Mouse (Mus musculus) heart, postnatal 36 days (tissue): Measurements from ENCODE around the gene U2af2. TPM values are rescaled to one million over a fixed set of nuclear protein-coding genes. Genes with fewer than 3 reads are reported as not detected.

ENCODE experiments used
- DNase-seq, 2 experiments: peaks; one replicate each; pipeline ENCODE4 v3.0.0; 2021 to 2022
- intact Hi-C: fragments of 180-260 bp; cut with DNase I; formaldehyde crosslinking; loops from one replicate; pipeline ENCODE4 v1.15.1; 2025
- total RNA-seq, 2 experiments: library from RNA; stranded (reverse); gene quantifications; 2 replicates each; pipeline ENCODE4 v1.2.3; 2021

Gene U2af2
- total RNA-seq, 2 experiments from 2014 or later: 62.4 to 70.8 TPM

GRCm38 (mm10) chr7:5035628-5036027 is 26.3 kb upstream of the U2af2 start:
- DNase-seq: no peak
- intact Hi-C loops: loop anchor here (2.0 kb wide), 1 partner anchor 13 kb away; no protein-coding TSS in a partner anchor

DNA sequence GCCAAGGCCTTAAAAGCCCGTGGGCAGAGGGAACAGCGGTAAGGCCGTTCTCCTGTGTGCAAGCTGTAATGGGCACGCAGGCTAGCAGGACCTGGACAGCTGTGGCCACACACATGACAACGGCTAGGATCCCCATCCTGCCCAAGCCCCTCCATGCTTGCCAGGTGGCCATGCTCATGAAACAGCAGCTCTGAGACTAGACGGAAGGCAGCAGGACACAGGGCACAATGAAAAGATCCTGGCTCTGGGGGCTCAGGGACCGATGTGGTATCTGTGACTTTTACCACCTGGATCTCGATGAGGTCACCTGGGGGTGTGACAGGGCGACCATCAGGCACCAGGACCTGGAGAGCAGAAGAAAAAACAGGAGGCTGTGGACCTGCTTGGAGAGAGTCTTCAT is 25.8 kb upstream of the U2af2 start:
- no peak for DNase-seq
- intact Hi-C loops: loop anchor here (2.0 kb wide), 1 partner anchor 13 kb away; no protein-coding TSS in a partner anchor

DNA sequence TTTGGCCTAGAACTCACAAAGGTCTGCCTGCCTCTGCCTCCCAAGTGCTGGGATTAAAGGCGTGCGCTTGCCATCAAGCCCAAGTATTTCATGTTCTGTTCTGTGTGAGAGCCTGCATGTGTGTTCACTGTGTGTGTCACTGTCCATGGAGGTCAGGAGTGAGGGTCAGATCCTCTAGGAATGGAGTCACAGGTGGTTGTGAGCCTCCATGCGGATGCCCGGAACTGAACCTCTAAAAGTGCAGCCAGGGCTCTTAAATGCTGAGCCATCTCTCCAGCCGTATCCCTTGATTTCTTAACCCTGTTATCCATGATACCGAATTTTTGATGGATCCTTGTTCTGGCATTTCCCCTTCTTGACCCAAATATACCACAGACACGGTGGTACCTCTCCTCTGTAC is 24.9 kb upstream of the U2af2 start:
- no peak for DNase-seq
- intact Hi-C loops: loop anchor here (2.0 kb wide), 1 partner anchor 14 kb away; no protein-coding TSS in a partner anchor

DNA sequence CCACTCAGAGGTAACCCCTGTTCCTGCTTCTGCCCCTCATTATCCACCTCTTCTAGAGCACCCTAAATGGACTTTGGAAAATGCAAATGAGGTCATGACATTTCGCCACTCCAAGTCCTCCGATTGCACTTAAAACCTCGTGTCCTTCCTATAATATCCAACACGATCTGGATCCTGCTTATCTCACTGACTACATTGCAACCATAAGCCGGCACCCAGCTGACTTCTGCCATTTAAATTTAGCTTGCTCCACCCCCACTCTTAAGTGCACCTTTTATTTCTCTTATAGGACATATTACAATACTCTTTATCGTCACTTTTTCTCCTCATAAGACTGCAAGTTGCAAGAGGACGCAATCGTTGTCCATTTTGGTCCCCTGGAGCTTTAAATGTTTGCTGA is 24.5 kb upstream of the U2af2 start:
- intact Hi-C loops: loop anchor here (2.0 kb wide), 1 partner anchor 15 kb away; no protein-coding TSS in a partner anchor
- no peak for DNase-seq

DNA sequence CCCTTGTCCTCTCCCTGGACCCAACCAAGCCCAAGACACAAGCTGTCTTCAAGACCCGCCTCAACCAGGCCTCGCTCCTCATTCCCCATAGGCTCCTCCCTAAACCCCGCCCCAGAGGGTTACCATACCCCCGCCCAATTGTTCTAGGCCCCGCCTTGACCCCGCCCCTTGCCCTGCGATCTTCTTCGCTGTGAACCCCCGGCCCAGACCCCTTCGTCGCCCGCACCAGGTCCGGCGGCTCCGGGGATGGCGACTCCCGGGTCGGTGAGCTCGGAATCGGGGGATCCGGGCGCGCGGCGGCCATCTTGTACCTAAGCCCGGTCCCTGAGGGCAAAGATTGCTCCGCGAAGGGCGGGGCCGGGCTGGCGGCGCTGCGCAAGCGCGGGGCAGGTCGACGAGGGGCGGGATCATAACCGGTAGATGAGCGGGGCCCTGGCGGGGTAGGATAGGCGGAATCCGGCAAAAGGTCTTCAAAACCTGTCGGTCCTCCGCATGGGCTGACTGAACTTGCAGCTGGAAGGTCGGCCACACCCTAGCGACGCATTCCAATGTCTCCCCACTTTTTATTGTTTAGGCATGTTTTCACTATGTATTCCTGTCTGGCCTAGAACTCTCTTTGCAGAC is 23.7 kb upstream of the U2af2 start, which contains the start of gene Zfp784:
Zfp784 (minus strand) TSS at position 338 of the 624 bp plus-strand sequence.
- DNase-seq: peak; percentile 92 to 98
- intact Hi-C loops: no loop called here

GRCm38 (mm10) chr7:5038940-5039339 is 23.0 kb upstream of the U2af2 start:
- intact Hi-C loops: no loop called here

DNA sequence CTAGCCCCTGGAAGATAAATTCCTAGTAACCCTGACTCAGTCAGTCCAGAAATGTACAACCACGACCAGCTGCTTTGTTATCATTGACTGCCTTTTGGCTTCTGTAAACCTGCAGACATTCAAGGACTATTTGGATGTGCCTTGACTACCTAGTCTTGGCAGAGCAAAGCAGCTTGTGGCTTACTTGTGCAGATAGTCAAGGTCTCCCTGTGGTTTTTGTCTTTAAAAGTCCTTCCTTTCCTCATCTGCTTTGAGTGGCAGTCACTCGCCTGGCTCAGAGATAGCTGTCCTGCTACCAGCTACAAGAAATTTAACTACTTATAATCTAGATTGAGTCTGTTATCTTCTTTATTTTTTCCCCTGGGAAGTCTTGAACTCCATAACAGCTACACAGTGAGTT is 17.0 kb upstream of the U2af2 start:
- DNase-seq: no peak
- intact Hi-C loops: loop anchor here (10.0 kb wide), 2 partner anchors 230 to 490 kb away; partner anchors contain the start of gene Ube2s

More at GRCm38 (mm10) chr7:5038940-5039339, 23.0 kb upstream of the U2af2 start:
- no peak for DNase-seq

- intact Hi-C loops: loop anchor here (10.0 kb wide), 2 partner anchors 231 to 491 kb away; partner anchors contain the start of gene Ube2s
- DNase-seq: no peak
Observed at GRCm38 (mm10) chr7:5046112-5046511, 15.8 kb upstream of the U2af2 start.

DNA sequence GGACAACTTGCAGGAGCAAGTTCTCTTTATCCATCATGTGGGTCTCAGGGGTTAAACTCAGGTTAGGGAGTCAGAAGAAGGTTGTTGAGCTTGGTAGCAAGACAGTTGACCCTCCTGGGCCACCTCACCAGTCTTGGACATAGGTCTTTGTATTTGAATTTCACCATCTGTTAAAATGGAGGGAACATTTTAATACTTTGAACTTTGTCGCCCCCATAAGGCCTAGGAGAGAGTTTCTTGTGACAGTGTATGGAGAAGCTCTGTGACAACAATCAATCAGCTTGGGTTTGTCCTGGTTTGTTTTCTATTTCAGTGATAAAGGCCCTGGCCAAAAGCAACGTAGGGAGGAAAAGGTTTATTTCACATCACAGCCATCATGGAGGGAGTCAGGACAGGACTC is 14.6 kb upstream of the U2af2 start:
- DNase-seq: peak in 1 of 2 experiments; percentile 35
- intact Hi-C loops: loop anchor here (1.0 to 10.0 kb wide), 3 partner anchors 104 to 493 kb away; partner anchors contain the start of gene Ube2s

- peak; percentile 78 to 88 for DNase-seq
- intact Hi-C loops: loop anchor here (2.0 to 10.0 kb wide), 3 partner anchors 55 to 257 kb away; partner anchors contain the start of genes Rpl28 and Zfp579
Observed at GRCm38 (mm10) chr7:5051193-5052192, 10.4 kb upstream of the U2af2 start, which contains the start of gene Zfp580. Zfp580 (plus strand) TSS chr7:5051538.

- DNase-seq: no peak
- intact Hi-C loops: loop anchor here (10.0 kb wide), 2 partner anchors 188 to 258 kb away; partner anchors contain the start of gene Rpl28
Observed at GRCm38 (mm10) chr7:5052438-5052837, 9.5 kb upstream of the U2af2 start.

DNA sequence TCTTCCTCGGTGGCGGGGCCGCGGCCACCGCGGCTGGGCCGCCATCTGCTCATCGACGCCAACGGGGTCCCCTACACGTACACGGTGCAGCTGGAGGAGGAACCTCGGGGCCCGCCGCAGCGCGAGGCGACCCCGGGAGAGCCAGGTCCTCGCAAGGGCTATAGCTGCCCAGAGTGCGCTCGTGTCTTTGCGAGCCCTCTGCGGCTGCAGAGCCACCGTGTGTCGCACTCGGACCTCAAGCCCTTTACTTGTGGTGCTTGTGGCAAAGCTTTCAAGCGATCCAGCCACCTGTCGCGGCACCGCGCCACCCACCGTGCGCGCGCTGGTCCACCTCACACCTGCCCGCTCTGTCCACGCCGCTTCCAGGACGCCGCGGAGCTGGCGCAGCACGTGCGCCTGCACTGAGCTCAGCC is 9.0 kb upstream of the U2af2 start:
- DNase-seq: no peak
- intact Hi-C loops: loop anchor here (10.0 kb wide), 2 partner anchors 188 to 258 kb away; partner anchors contain the start of gene Rpl28

DNA sequence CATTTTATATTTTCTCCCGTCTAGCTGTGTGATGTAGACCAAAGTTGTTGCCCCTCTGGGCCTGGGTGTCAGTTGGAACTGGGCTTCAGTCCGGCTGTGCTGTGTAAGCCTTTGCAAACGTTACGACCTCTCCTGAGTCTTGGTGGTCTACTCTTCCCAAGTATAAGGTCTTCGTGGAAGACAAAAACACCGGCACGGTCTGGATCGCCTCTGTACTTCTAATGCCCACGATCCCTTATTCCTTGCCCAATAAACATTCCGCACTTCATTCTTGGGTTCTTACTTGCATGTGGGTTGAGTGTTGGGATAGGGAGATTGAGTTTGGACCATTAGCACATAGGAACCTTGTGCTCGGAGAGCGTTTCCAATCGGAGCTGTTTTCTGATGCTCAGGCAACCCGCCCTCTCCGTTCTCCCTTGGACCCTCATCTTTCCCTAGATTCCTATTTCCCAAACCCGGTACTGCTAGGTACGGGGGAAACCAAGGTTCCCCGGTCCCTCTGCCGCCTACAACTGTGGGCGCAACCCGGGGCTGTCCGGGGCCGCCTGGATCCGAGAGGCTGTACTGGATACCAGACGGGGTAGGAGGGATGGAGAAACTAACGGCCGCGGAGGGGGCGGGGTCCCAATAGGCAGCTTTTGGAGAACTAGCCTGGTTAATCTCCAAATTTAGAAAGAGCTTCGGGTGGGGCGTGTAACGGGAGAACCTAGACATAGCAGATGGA is 8.3 kb upstream of the U2af2 start:
- intact Hi-C loops: loop anchor here (10.0 kb wide), 2 partner anchors 189 to 259 kb away; partner anchors contain the start of gene Rpl28
- DNase-seq: no peak

- intact Hi-C loops: loop anchor here (10.0 kb wide), 2 partner anchors 192 to 262 kb away; partner anchors contain the start of gene Rpl28
Observed at GRCm38 (mm10) chr7:5056651-5057263, 5.2 kb upstream of the U2af2 start.

GRCm38 (mm10) chr7:5057381-5057780 is 4.6 kb upstream of the U2af2 start:
- no peak for DNase-seq
- intact Hi-C loops: loop anchor here (10.0 kb wide), 2 partner anchors 193 to 263 kb away; partner anchors contain the start of gene Rpl28

More at GRCm38 (mm10) chr7:5056651-5057263, 5.2 kb upstream of the U2af2 start:
- DNase-seq: no peak

DNA sequence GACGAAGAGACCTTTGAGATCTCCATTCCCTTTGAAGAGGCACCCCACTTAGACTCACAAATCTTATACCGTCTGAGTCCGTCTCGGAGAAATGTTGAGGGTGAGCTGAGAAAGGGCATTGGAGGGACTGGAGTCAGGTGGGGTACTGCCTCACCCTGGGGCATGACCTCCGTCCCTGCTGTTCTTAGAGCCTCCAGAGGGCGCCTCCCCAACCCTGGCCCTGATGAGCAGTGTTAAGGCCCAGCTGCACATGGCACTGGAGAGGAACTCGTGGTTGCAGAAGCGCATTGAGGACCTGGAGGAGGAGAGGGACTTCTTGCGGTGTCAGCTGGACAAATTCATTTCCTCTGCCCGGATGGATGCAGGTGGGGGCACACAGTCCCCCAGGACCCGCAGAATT is 4.1 kb upstream of the U2af2 start:
- intact Hi-C loops: loop anchor here (10.0 kb wide), 2 partner anchors 193 to 263 kb away; partner anchors contain the start of gene Rpl28
- DNase-seq: no peak

DNA sequence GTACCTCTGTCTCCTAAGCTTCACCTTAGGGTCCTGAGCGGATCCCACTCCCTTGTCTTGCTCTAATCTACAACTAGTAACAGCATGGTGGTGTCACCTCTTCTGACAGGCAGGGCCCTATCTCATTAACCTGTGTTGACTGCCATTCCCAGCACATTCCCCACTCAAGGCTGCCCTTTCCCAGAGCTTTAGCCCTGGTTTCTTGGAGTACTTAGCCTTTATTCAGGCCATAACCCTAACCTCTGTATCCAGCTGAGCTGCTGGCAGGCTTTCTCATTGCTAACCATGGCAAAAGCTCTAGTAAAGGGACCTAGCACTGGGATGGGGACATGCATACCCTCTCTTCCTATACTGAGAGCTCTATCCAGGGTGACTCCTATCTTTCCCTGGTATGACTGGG is 3.3 kb upstream of the U2af2 start:
- DNase-seq: no peak
- intact Hi-C loops: loop anchor here (10.0 kb wide), 2 partner anchors 194 to 264 kb away; partner anchors contain the start of gene Rpl28

- intact Hi-C loops: loop anchor here (10.0 kb wide), 2 partner anchors 195 to 265 kb away; partner anchors contain the start of gene Rpl28
- no peak for DNase-seq
Observed at GRCm38 (mm10) chr7:5059421-5059820, 2.5 kb upstream of the U2af2 start.

DNA sequence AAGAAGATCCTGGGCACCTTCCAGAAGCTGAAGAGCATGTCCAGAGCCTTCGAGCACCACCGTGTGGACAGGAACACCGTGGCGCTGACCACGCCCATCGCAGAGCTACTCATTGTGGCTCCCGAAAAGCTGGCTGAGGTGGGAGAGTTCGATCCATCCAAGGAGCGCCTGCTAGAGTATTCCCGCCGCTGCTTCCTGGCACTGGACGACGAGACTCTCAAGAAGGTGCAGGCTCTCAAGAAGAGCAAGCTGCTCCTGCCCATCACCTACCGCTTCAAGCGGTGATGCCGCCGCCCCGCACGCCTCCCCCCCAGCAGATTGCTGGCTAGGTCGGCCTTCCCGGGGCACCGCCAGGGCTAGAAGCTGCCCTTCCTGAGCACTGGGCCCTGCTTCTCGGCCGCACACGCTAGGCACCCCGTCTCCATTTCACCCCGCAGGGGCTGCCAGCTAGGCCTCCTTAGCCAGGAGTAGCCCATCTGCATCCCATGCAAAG is 1.7 kb upstream of the U2af2 start:
- peak; percentile 70 to 72 for DNase-seq
- intact Hi-C loops: loop anchor here (2.0 to 10.0 kb wide), 3 partner anchors 43 to 565 kb away; partner anchors contain the start of gene Rasl2-9
